Comparison of ENCODE assay signal across 8 mouse cellular contexts in the genomic region with DNA sequence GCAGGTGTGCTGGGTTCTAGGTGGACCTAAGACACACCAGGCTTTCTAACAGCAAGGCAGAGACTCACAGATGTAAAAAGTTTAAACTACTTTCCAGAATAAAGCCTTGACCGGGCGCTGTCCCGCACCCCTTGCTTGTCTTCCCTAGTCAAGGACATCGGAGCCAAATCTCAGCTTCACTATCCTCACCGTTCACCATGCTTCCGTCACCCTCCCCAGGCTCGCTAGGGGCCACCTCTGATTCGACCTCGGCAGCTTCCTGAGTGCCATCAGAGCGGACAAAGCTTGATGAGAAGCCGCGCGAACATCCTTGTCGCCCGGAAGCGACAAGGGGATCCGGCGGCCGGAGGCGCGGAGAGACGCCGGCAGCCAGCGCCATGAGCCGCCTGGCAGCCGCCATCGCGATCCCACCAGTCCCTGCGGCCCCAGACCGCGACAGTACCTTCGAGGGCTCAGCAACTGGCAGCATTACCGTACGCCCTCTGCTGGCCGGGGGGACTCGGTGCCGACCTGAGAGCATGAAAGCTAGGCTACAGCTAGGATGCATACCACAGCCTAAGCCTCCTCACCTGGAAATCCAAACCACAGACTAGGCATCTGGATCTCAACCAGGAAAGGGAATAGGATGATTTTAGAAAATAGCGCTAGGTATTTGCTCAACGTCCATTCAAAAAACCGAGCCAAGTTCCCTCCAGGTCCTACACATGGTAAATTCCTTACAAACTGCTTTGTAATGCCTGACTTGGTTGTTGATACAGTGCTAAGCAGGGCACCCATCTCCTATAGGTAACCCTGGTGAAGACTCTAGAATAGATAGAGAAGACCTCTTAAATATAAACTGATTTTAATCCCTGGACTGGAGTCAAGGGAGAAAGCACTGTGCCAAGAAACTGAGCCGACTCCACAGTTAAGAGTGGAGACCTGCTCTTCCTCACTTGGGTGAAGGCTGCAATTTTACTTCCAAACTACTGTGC. TPM values are rescaled to one million over a fixed set of nuclear protein-coding genes. Genes with fewer than 3 reads are reported as not detected.
DNase-seq lines count a peak whose midpoint lies in the region; ATAC-seq lines count a peak whose summit lies in the region.

No protein-coding gene starts in this region.

- ATAC-seq in inflammation-experienced regulatory T-cells, adult 6 months = peak; percentile 99
- ATAC-seq in megakaryocyte-erythroid progenitor cell, adult 5-6 weeks (replicated peaks; ENCODE audit: low FRiP score, low TSS enrichment, poor library complexity, severe bottlenecking) = peak; percentile 98

- DNase-seq in adipocyte (ENCODE audit: low spot score) = peak; percentile 88
- peak; percentile 97 for DNase-seq in embryo, embryonic 10 days (ENCODE audit: low spot score)
- DNase-seq in gastrocnemius, postnatal 10 days = peak; percentile 93
- peak; percentile 90 to 94 for DNase-seq in left cerebral cortex, postnatal 10 days (ENCODE audit: extremely low spot score in 1 of 2, low spot score in 2 of 2)
- peak; percentile 93 for DNase-seq in right cerebral cortex, postnatal 25 days
- DNase-seq in urinary bladder, postnatal 4 days (ENCODE audit: low spot score in 2 of 2) = peak; percentile 85 to 93

- intact Hi-C loops in left cerebral cortex, postnatal 10 days (cut with DNase I) = no loop called here

RNA-seq across cellular contexts. Expression of a gene that starts 16.6 kb away (rescaled TPM):
- total RNA-seq in gastrocnemius, postnatal 10 days (2021) = 10 to 100 TPM; 34.5 to 41.9 TPM
- 10 to 100 TPM; 25.9 to 35.4 (median 26.2) TPM for polyA plus RNA-seq in inflammation-experienced regulatory T-cells, adult 6 months (2017; shearing (Covaris generic))
- total RNA-seq in left cerebral cortex, postnatal 10 days (2021) = 10 to 100 TPM; 72.1 to 74.1 TPM
- 120 and 133 TPM in 2 replicates for total RNA-seq in megakaryocyte-erythroid progenitor cell, adult 5-6 weeks (2014; fragmentation: Nextera tagmentation)
- total RNA-seq in megakaryocyte-erythroid progenitor cell, adult 5-6 weeks (2017) = 80.3 and 89.5 TPM in 2 replicates

RNA-seq across cellular contexts. Expression of a gene that starts 16.7 kb away (rescaled TPM):
- total RNA-seq in gastrocnemius, postnatal 10 days (2021) = 10 to 100 TPM; 43.3 to 45.5 TPM
- 100 to 1,000 TPM in 2 of 3 experiments, 10 to 100 TPM in 1; 70.5 to 107 (median 103) TPM for polyA plus RNA-seq in inflammation-experienced regulatory T-cells, adult 6 months (2017; shearing (Covaris generic))
- 100 to 1,000 TPM; 144 to 153 TPM for total RNA-seq in left cerebral cortex, postnatal 10 days (2021)
- 137 TPM in 2 replicates for total RNA-seq in megakaryocyte-erythroid progenitor cell, adult 5-6 weeks (2014; fragmentation: Nextera tagmentation)
- total RNA-seq in megakaryocyte-erythroid progenitor cell, adult 5-6 weeks (2017) = 59.2 and 71.1 TPM in 2 replicates

Comparison
In these comparisons a context has a peak if more than half of its experiments do, and no peak if none do; other contexts are left out.
1. Peak in every context shown above with its lines: DNase-seq and ATAC-seq.